Mouse (Mus musculus) heart, embryonic 12.5 days (tissue): ENCODE results near the gene Coro2a. TPM values are rescaled to one million over a fixed set of nuclear protein-coding genes. Genes with fewer than 3 reads are reported as not detected.
"Not testable (repeated sequence)": the region's sequence is repeated elsewhere in the genome, so short reads cannot be mapped to it uniquely, and the experiment has no call there.

ENCODE experiments used
- ATAC-seq: fragments of 200-750 bp; cut with Nextera tagmentation; 2 replicates; pipeline ENCODE4 v1.8.0; 2017; ENCODE audit warnings: moderate TSS enrichment, moderate library complexity; ENCODE audit not compliant: insufficient number of reproducible peaks, low FRiP score
- H3K27ac ChIP-seq: fragments of 300-500 bp; sonication (generic); 2 replicates; pipeline ENCODE4 v1.5.1; 2016; ENCODE audit warnings: mild to moderate bottlenecking, moderate library complexity; ENCODE audit not compliant: poor library complexity, severe bottlenecking
- H3K27me3 ChIP-seq: fragments of 300-500 bp; sonication (generic); replicated peaks from 2 replicates; pipeline ENCODE4 v1.6.1; 2016; ENCODE audit warnings: mild to moderate bottlenecking, moderate library complexity
- H3K36me3 ChIP-seq: fragments of 300-500 bp; sonication (generic); 2 replicates; pipeline ENCODE4 v1.6.1; 2016; ENCODE audit warnings: mild to moderate bottlenecking, moderate library complexity
- H3K4me1 ChIP-seq: fragments of 300-500 bp; sonication (generic); replicated peaks from 2 replicates; pipeline ENCODE4 v1.6.1; 2016; ENCODE audit warnings: mild to moderate bottlenecking
- H3K4me2 ChIP-seq: fragments of 300-500 bp; sonication (generic); 2 replicates; pipeline ENCODE4 v1.6.1; 2016; ENCODE audit warnings: mild to moderate bottlenecking, moderate library complexity
- H3K4me3 ChIP-seq: fragments of 300-500 bp; sonication (generic); 2 replicates; pipeline ENCODE4 v1.5.1; 2016; ENCODE audit warnings: mild to moderate bottlenecking
- H3K9ac ChIP-seq: fragments of 300-500 bp; sonication (generic); 2 replicates; pipeline ENCODE4 v1.6.1; 2016; ENCODE audit warnings: mild to moderate bottlenecking, moderate library complexity
- H3K9me3 ChIP-seq: fragments of 300-500 bp; sonication (generic); replicated peaks from 2 replicates; pipeline ENCODE4 v1.6.1; 2016; ENCODE audit warnings: mild to moderate bottlenecking, moderate library complexity
- WGBS: fragments of 180-500 bp; shearing (Covaris S2); methylation state at CpG from one replicate; pipeline ENCODE4 v1.1.7; 2016; 5-methylcytosine and 5-hydroxymethylcytosine counted together
- polyA plus RNA-seq: library from polyadenylated mRNA; unstranded; fragments of >200 nt; fragmentation: Nextera tagmentation; extraction: Ambion mirVana; gene quantifications from 2 replicates; pipeline ENCODE4 v1.2.1, GENCODE M21; 2016

Gene Coro2a
- 0.15 and 0.34 TPM in 2 replicates for polyA plus RNA-seq

- no peaks in the 10 kb centered on the region for H3K36me3 ChIP-seq
- peaks cover 95% of the 10 kb centered on the region for H3K27me3 ChIP-seq
- WGBS: under 1% methylated on average over 64 of the region's 66 CpGs
- H3K27ac ChIP-seq: no peak within 1 kb of the TSS
- peak within 1 kb of the TSS; percentile 97 for H3K4me2 ChIP-seq
- H3K9me3 ChIP-seq: no peaks in the 10 kb centered on the region
- H3K9ac ChIP-seq: peak within 1 kb of the TSS; percentile 72
- peaks cover 10% of the 10 kb centered on the region; the same call in 1 of the 2 replicates for H3K4me1 ChIP-seq
- peak; percentile 20; the same call in 1 of the 2 replicates for ATAC-seq
- H3K4me3 ChIP-seq: peak within 1 kb of the TSS; percentile 60
Measured at GRCm38 (mm10) chr4:46601844-46602423, at the start of gene Coro2a. Coro2a (minus strand) TSS chr4:46602202.

- under 1% methylated on average over 69 of the region's 69 CpGs for WGBS
- ATAC-seq: peak; percentile 94
- H3K4me3 ChIP-seq: peak within 1 kb of the TSS; percentile 73
- peak within 1 kb of the TSS; percentile 71 for H3K9ac ChIP-seq
- no peaks in the 10 kb centered on the region for H3K9me3 ChIP-seq
- H3K4me2 ChIP-seq: peak within 1 kb of the TSS; percentile 89
- H3K36me3 ChIP-seq: no peaks in the 10 kb centered on the region
- peaks cover 5% of the 10 kb centered on the region for H3K4me1 ChIP-seq
- H3K27me3 ChIP-seq: peaks cover 58% of the 10 kb centered on the region
- H3K27ac ChIP-seq: peak within 1 kb of the TSS; percentile 56; the same call in 1 of the 2 replicates
Measured at GRCm38 (mm10) chr4:46650086-46650753, 48.2 kb upstream of the Coro2a start, which contains the start of gene Tbc1d2. Tbc1d2 (minus strand) TSS chr4:46650209.

- Histone ChIP-seq H3K4me1 (peaks cover 5% of the 10 kb centered on the region), H3K4me3 (peak overlapping the region; percentile 73), H3K9me3 (no peaks in the 10 kb centered on the region), H3K27ac (no peak overlapping the region), H3K27me3 (peaks cover 51% of the 10 kb centered on the region), H3K36me3 (no peaks in the 10 kb centered on the region), H3K9ac (no peak overlapping the region), H3K4me2 (peak overlapping the region; percentile 89)
- WGBS: 49% methylated on average over 4 of the region's 4 CpGs
- ATAC-seq: no peak
Measured at GRCm38 (mm10) chr4:46649161-46649560, 47.2 kb upstream of the Coro2a start.

DNA sequence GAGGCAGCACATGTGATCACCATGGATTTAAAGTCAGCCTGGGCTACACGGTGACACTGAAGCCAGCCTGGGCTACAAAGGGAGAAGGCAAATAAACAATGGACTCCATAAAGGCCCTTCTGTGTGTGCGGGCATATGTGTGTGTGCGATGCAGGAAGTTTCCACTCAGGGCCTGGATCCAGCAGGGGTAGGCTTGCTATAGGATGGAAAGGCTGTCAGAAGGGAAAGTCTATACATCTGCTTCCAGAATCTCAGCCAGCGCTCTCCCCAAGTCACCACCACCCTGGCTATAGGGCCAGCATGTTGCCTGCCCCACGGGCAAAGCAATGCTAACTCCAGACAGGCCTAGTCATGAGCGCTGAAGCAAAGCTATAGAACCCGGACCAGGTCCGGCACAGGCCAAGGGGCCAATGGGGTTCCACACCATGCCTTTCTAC, 41.7 kb upstream of the Coro2a start:
- Histone ChIP-seq H3K4me2 (no peak overlapping the region), H3K36me3 (no peaks in the 10 kb centered on the region), H3K9me3 (no peaks in the 10 kb centered on the region), H3K4me3 (no peak overlapping the region), H3K27me3 (peaks cover 13% of the 10 kb centered on the region), H3K27ac (no peak overlapping the region), H3K4me1 (peaks cover 9% of the 10 kb centered on the region), H3K9ac (no peak overlapping the region)
- WGBS: 80% methylated on average over 8 of the region's 8 CpGs
- peak; percentile 45 for ATAC-seq

- Histone ChIP-seq H3K36me3 (no peaks in the 10 kb centered on the region), H3K27ac (no peak overlapping the region), H3K9ac (no peak overlapping the region), H3K4me1 (peaks cover 9% of the 10 kb centered on the region), H3K4me2 (no peak overlapping the region), H3K27me3 (peaks cover 7% of the 10 kb centered on the region), H3K4me3 (no peak overlapping the region), H3K9me3 (no peaks in the 10 kb centered on the region)
- ATAC-seq: 0 out of 2 replicates have a peak, but pooled peaks have one; percentile 25
- WGBS: 66% methylated on average over 8 of the region's 8 CpGs
Measured at GRCm38 (mm10) chr4:46642924-46643675, 41.1 kb upstream of the Coro2a start.

DNA sequence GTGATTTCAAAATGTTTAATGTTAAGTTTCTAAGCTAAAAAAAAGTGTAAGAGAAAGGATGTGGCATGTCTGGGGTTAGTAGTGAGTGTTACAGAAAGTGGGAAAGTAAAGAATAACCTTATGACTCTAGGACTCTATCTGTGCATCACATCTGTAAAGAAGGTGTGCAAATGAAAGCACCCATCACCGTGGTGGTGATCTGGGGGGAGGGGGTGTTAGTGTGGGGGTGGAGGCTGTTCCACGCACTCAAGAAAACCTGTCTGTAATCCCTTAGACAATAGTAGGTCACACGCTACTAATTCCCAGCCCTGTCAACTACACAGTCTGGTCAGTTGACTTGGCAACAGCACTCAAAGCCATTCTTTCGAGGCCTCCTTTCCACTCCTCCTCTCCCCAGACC, 39.3 kb upstream of the Coro2a start:
- no peak overlapping the region for H3K4me2 ChIP-seq
- H3K27ac ChIP-seq: no peak overlapping the region
- no peaks in the 10 kb centered on the region for H3K9me3 ChIP-seq
- no peak overlapping the region for H3K4me3 ChIP-seq
- H3K27me3 ChIP-seq: no peaks in the 10 kb centered on the region
- WGBS: 69% methylated on average over 4 of the region's 4 CpGs
- no peak overlapping the region for H3K9ac ChIP-seq
- H3K4me1 ChIP-seq: peaks cover 9% of the 10 kb centered on the region
- ATAC-seq: no peak
- no peaks in the 10 kb centered on the region for H3K36me3 ChIP-seq

DNA sequence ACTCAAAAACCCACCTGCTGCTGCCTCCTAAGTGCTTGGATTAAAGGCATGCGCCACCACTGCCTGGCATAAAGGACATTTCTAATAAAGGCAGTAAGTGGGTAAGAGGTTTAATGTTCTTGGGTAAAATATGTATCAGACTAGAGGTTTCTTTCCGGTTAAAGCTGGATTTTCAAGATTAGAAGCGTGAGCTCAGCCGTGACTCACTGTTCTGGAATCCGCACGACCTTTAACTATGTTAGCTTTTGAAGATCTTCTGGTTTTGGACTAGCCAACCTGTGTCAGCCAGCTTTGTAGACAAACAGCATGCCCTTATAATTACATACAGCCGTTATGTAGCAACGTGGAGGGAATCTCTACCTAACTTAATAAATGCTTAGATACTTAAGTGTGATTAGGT, 37.9 kb upstream of the Coro2a start:
- ATAC-seq: no peak
- H3K27ac ChIP-seq: no peak overlapping the region
- H3K4me2 ChIP-seq: no peak overlapping the region
- WGBS: 56% methylated on average over 8 of the region's 8 CpGs
- no peaks in the 10 kb centered on the region for H3K36me3 ChIP-seq
- no peak overlapping the region for H3K9ac ChIP-seq
- peaks cover 9% of the 10 kb centered on the region for H3K4me1 ChIP-seq
- H3K27me3 ChIP-seq: 0 out of 2 replicates have a peak, but pooled peaks cover 2% of the 10 kb centered on the region
- no peaks in the 10 kb centered on the region for H3K9me3 ChIP-seq
- H3K4me3 ChIP-seq: no peak overlapping the region

- H3K4me3 ChIP-seq, H3K4me1 ChIP-seq, H3K4me2 ChIP-seq, ATAC-seq, H3K27ac ChIP-seq, H3K36me3 ChIP-seq, H3K9me3 ChIP-seq, H3K9ac ChIP-seq: not testable (repeated sequence)
- WGBS: 85% methylated on average over 10 of the region's 10 CpGs
- peaks cover 16% of the 10 kb centered on the region; the same call in 1 of the 2 replicates for H3K27me3 ChIP-seq
Measured at GRCm38 (mm10) chr4:46637250-46637649, 35.2 kb upstream of the Coro2a start.

- no peak for ATAC-seq
- Histone ChIP-seq H3K27me3 (peaks cover 16% of the 10 kb centered on the region; the same call in 1 of the 2 replicates), H3K4me2 (no peak overlapping the region), H3K9me3 (no peaks in the 10 kb centered on the region), H3K4me1 (no peaks in the 10 kb centered on the region), H3K9ac (no peak overlapping the region), H3K27ac (no peak overlapping the region), H3K4me3 (no peak overlapping the region), H3K36me3 (no peaks in the 10 kb centered on the region)
- WGBS: 79% methylated on average over 16 of the region's 16 CpGs
Measured at GRCm38 (mm10) chr4:46635702-46636430, 33.9 kb upstream of the Coro2a start.

DNA sequence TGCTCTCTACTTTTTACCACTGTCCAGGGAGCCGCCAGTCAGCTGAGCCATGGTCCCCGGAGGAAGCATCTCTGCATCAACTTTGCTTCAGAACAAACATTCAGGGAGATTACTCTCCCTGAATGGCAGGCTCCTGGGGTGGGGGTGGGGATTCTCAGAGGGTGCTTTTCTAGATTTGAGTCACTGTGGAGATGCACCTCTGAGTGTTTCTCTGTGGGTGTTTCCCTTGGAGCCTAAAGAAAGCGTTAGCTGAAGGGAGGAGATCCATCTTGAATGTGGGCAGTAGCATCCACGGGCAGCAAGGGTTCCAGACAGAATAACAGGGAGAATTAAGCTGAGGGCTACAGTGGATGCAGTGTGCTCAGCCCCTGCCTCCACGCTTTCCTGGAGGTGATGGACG, 32.9 kb upstream of the Coro2a start:
- no peaks in the 10 kb centered on the region for H3K36me3 ChIP-seq
- H3K4me3 ChIP-seq: no peak overlapping the region
- H3K9me3 ChIP-seq: no peaks in the 10 kb centered on the region
- no peak overlapping the region for H3K4me2 ChIP-seq
- peaks cover 16% of the 10 kb centered on the region; the same call in 1 of the 2 replicates for H3K27me3 ChIP-seq
- H3K9ac ChIP-seq: no peak overlapping the region
- no peaks in the 10 kb centered on the region for H3K4me1 ChIP-seq
- WGBS: 44% methylated on average over 6 of the region's 6 CpGs
- no peak overlapping the region for H3K27ac ChIP-seq
- no peak for ATAC-seq
